Mouse (Mus musculus) kidney, adult 2 months (tissue): ENCODE data around the gene Stk11.

Experiments used
- CTCF ChIP-seq: fragments of 200-500 bp; conservative IDR thresholded peaks from 2 replicates; pipeline ENCODE4 v1.5.1; 2011; ENCODE audit warnings: low read depth, mild to moderate bottlenecking, control low read depth, low read length, moderate library complexity, mixed read lengths; ENCODE audit not compliant: insufficient read depth, insufficient read length
- POLR2A ChIP-seq: fragments of 200-500 bp; IDR thresholded peaks from one replicate; pipeline ENCODE4 v1.6.1; 2011; ENCODE audit warnings: low read depth, low read length, control low read depth

- TF ChIP-seq CTCF: no peak
- no peak for TF ChIP-seq POLR2A
Observed at GRCm38 (mm10) chr10:80159561-80160454, 44.2 kb downstream of the Stk11 start.
